Mouse (Mus musculus): ENCODE measurements around the gene Myo18b. TPM values are rescaled to one million over a fixed set of nuclear protein-coding genes. Genes with fewer than 3 reads are reported as not detected.
A peak's percentile ranks its signal among the peaks of the same experiment; 100 is the strongest.

The Myo18b gene
- polyA plus RNA-seq, 1 experiment from 2014 or later, result 1.1 TPM

DNA sequence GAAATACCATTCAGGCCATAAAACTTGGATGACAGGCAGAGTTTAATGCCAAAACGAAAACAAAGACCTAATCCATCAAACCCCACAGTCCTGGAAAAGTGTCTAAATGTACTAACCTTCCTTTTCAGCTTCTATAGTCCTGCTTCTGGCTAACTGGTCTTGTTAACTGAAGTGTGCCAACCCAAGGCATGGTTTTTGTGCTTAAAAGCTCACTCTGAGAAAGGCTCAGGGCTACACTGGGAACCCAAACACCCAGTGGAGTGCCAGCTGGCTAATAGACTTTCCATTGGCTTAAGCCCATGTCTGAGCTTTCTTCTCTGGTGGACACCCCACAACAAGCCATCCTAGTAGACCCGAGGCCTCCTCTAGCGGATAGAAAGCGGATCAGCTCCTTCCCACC is 244.1 kb downstream of the Myo18b start:
- peaks cover 22% of the 10 kb centered on the region for H3K4me1 ChIP-seq (replicated peaks)
- H3K9ac ChIP-seq, result no peak overlapping the region
- no peaks in the 10 kb centered on the region for H3K36me3 ChIP-seq
- 83% methylated on average over 4 of the region's 4 CpGs for WGBS
- H3K27me3 ChIP-seq, result peaks cover 9% of the 10 kb centered on the region; the same call in 1 of the 2 replicates
- no peak overlapping the region for H3K4me3 ChIP-seq
- H3K4me2 ChIP-seq, result no peak overlapping the region
- no peaks in the 10 kb centered on the region for H3K9me3 ChIP-seq
- H3K27ac ChIP-seq, result no peak overlapping the region
- ATAC-seq (ENCODE audit: low FRiP score), result no peak

DNA sequence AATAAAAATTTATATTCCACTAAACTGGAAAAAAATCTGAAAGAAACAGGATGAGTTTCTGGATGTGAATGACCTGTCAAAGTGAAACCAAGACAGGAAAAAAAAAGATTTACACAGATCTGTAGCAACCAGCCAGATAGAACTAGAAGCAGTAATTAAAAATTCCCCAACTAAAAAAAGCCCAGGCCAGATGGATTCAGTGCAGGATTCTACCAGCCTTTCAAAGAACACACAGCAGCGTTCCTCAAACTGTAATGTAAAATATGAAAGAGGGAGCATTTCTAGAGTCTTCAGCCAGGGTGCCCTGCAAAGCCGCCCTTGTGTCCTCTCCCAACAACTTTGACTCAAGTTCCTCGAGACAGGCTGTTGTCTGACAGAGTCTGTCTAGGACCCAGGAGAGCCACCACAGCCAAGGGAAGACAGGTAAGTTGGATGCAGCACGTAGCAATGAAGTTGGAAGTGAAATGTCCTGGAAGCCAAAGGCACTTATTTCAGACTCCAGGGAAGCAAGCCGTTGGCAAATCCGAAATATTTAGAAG is 246.9 kb downstream of the Myo18b start:
- H3K27me3 ChIP-seq, result no peaks in the 10 kb centered on the region
- no peaks in the 10 kb centered on the region for H3K9me3 ChIP-seq
- H3K27ac ChIP-seq, result no peak overlapping the region
- H3K4me3 ChIP-seq, result no peak overlapping the region
- WGBS, result 87% methylated on average over 6 of the region's 6 CpGs
- peaks cover 3% of the 10 kb centered on the region for H3K4me1 ChIP-seq (replicated peaks)
- H3K4me2 ChIP-seq, result no peak overlapping the region
- no peak overlapping the region for H3K9ac ChIP-seq
- ATAC-seq (ENCODE audit: low FRiP score), result no peak
- no peaks in the 10 kb centered on the region for H3K36me3 ChIP-seq

DNA sequence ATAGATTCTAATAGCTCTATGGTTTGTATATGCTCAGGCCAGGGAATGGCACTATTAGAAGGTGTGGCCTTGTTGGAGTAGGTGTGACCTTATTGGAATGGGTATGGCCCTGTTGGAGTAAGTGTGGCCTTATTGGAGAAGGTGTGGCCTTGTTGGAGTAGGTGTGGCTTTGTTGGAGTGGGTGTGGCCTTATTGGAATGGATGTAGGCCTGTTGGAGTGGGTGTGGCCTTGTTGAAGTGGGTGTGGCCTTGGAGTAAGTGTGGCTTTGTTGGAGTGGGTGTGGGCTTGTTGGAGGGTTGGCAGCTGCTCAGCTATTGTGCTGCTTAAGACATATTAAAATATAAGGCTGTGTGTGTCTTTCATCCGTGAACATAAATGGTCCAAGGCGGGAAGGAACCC is 249.3 kb downstream of the Myo18b start:
- H3K36me3 ChIP-seq, result no peaks in the 10 kb centered on the region
- H3K27ac ChIP-seq, result no peak overlapping the region
- peaks cover 11% of the 10 kb centered on the region for H3K4me1 ChIP-seq (replicated peaks)
- H3K4me2 ChIP-seq, result no peak overlapping the region
- 73% methylated on average over 2 of the region's 2 CpGs for whole genome bisulfite sequencing
- H3K9me3 ChIP-seq, result no peaks in the 10 kb centered on the region
- H3K4me3 ChIP-seq, result no peak overlapping the region
- peaks cover 6% of the 10 kb centered on the region; the same call in 1 of the 2 replicates for H3K27me3 ChIP-seq
- ATAC-seq (ENCODE audit: low FRiP score), result no peak
- H3K9ac ChIP-seq, result no peak overlapping the region

DNA sequence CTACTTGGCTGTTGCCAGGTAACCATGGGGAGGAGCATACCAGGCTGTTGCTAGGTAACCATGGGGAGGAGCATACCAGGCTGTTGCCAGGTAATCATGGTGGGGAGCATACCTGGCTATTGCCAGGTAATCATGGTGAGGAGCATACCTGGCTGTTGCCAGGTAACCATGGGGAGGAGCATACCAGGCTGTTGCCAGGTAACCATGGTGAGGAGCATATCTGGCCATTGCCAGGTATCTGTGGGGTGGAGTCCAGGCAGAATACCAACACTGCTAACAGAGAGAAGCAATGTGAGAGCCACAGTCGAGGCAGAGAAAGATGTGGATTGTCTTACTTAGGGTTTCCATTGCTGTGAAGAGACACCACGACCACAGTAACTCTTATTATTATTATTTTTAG is 250.6 kb downstream of the Myo18b start:
- WGBS, result 91% methylated on average over 2 of the region's 2 CpGs
- Histone ChIP-seq H3K4me1 (replicated peaks) (peaks cover 19% of the 10 kb centered on the region), H3K36me3 (no peaks in the 10 kb centered on the region), H3K9me3 (no peaks in the 10 kb centered on the region), H3K4me2 (no peak overlapping the region), H3K27ac (no peak overlapping the region), H3K27me3 (peaks cover 15% of the 10 kb centered on the region), H3K4me3 (no peak overlapping the region), H3K9ac (no peak overlapping the region)
- ATAC-seq (ENCODE audit: low FRiP score), result no peak

DNA sequence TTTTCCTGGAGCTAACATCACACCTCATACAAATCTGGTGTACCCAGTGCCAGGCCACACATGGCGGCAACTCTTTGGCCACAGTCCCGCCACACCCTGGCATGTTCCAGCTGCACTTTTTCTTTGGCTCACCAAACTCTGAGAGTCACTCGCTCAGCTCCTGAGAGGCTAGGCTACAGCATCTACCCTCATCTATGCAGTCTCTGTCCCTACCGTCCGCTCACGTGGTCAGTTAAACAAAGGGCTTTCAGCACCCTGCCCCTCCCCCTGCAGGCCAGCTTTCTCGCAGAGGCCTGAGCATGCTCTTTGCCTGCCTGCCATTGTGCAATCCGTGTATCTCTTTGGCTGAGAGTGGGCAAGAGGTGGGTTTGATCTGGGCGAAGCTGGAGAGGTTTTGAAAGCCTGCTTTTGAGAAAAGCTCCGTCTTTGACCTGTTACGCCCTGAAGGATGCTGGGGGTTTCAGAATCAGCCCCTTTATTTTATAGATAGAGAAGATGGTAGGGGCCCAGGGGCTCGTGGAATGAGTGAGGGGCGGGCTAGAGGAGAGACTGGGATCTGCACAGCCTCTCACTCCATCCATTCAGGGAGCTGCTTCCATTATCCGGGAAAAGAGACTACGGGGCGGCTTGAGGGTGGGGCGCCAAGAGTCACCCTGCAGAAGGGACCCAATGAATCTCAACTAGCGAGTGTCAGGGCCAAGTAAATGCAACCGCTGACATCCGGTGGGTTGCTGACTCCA is 252.5 kb downstream of the Myo18b start:
- Histone ChIP-seq H3K36me3 (no peaks in the 10 kb centered on the region), H3K4me2 (peak overlapping the region; percentile 29; the same call in 1 of the 2 replicates), H3K9ac (no peak overlapping the region), H3K27me3 (peaks cover 17% of the 10 kb centered on the region), H3K4me3 (no peak overlapping the region), H3K4me1 (replicated peaks) (peaks cover 20% of the 10 kb centered on the region), H3K27ac (peak overlapping the region; percentile 74), H3K9me3 (no peaks in the 10 kb centered on the region)
- 19% methylated on average over 20 of the region's 20 CpGs for WGBS
- ATAC-seq (ENCODE audit: low FRiP score), result peak; percentile 63; the same call in 1 of the 2 replicates

DNA sequence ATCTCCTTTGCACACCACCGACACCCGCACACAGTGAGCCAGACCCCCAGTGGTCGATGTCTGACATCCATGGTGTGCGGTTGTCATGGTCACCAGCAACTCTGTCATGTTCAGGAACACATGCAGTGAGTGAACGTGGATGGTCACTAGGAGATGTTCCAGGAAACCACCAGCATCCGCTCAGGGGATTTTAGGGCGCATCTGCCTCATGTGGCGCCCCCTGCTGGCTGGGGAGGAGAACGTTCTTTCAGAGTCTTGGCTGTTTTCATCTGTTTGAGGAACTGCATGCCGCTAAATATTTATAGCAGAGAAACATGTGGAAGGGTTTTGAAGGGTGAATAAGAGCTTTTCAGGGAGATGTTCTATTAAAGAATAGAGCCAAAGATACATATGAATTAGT is 253.4 kb downstream of the Myo18b start:
- no peak for ATAC-seq (ENCODE audit: low FRiP score)
- Histone ChIP-seq H3K36me3 (no peaks in the 10 kb centered on the region), H3K9ac (no peak overlapping the region), H3K4me3 (no peak overlapping the region), H3K27me3 (peaks cover 17% of the 10 kb centered on the region), H3K4me1 (replicated peaks) (peaks cover 25% of the 10 kb centered on the region), H3K27ac (no peak overlapping the region), H3K4me2 (no peak overlapping the region), H3K9me3 (no peaks in the 10 kb centered on the region)
- 61% methylated on average over 10 of the region's 10 CpGs for WGBS

DNA sequence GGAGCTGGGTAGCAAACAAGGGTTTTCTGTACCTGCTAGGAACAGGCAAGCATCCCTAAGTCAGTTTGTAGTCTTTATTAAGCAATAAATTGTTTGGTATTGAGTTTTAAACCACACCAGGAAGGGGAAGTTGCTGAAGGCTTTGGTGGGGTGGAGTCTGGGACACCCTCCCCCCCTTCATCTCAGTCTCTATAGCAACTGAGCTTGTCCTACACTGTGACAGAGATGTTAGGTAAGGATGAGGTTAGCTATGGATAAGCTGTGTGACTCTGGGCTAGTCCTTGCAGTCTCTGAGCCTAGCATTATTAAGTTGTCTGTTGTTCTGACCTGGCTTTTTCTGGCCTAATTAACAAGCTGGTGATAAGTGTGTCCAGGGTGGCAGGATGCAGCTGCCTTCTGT is 254.4 kb downstream of the Myo18b start:
- Histone ChIP-seq H3K9ac (no peak overlapping the region), H3K9me3 (no peaks in the 10 kb centered on the region), H3K4me2 (no peak overlapping the region), H3K36me3 (no peaks in the 10 kb centered on the region), H3K4me3 (no peak overlapping the region), H3K27me3 (peaks cover 17% of the 10 kb centered on the region), H3K27ac (no peak overlapping the region), H3K4me1 (replicated peaks) (peaks cover 25% of the 10 kb centered on the region)
- ATAC-seq (ENCODE audit: low FRiP score), result no peak

DNA sequence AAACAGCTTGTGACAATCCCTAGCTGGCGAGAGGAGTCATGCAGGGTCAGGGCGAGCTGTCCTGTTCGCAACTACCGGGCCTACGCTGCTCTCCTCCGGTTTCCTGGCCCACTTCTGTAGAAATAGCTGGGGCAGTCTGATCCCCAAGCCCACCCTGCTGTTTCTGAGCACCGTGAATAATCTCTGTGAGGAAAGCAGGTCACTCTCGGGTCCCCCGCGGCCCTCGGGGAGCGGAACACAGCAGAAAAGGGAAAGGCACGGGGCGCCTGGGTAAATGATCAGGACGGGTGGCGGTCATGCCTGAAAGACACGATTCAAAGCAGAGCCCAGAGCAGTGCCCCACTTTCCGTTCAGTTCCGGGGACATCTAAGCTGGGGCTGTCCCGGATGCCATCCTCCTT is 255.0 kb downstream of the Myo18b start:
- peaks cover 17% of the 10 kb centered on the region for H3K27me3 ChIP-seq
- H3K4me2 ChIP-seq, result 0 out of 2 replicates have a peak overlapping the region, but pooled peaks have one; percentile 6
- H3K36me3 ChIP-seq, result no peaks in the 10 kb centered on the region
- H3K4me1 ChIP-seq (replicated peaks), result peaks cover 25% of the 10 kb centered on the region
- no peaks in the 10 kb centered on the region for H3K9me3 ChIP-seq
- WGBS, result 6% methylated on average over 20 of the region's 20 CpGs
- H3K4me3 ChIP-seq, result no peak overlapping the region
- H3K9ac ChIP-seq, result no peak overlapping the region; the same call in 1 of the 2 replicates
- no peak overlapping the region for H3K27ac ChIP-seq
- peak; percentile 33; the same call in 1 of the 2 replicates for ATAC-seq (ENCODE audit: low FRiP score)

DNA sequence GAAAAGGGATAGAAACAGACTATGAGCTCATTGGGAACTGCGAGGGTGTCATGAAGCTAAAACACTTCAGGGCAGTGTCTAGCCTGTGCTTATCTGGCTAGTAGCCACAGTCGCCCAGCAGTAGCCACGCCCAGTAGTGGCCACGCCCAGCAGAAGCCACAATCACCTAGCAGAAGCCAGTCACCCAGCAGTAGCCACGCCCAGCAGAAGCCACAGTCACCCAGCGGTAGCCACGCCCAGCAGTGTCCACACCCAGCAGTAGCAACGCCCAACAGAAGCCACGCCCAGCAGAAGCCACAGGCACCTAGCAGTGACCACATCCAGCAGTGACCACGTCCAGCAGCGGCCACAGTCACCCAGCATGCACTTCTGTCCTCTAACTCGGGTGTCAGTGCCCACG is 255.5 kb downstream of the Myo18b start:
- Histone ChIP-seq H3K9me3 (no peaks in the 10 kb centered on the region), H3K27ac (no peak overlapping the region), H3K9ac (no peak overlapping the region), H3K4me3 (no peak overlapping the region), H3K27me3 (peaks cover 17% of the 10 kb centered on the region), H3K4me2 (0 out of 2 replicates have a peak overlapping the region, but pooled peaks have one; percentile 6), H3K36me3 (no peaks in the 10 kb centered on the region), H3K4me1 (replicated peaks) (peaks cover 25% of the 10 kb centered on the region)
- WGBS, result 26% methylated on average over 13 of the region's 13 CpGs
- ATAC-seq (ENCODE audit: low FRiP score), result peak; percentile 9; the same call in 1 of the 2 replicates

Other genes starting within 250 kb of the Myo18b start
- 15.8 and 16.8 TPM in 2 replicates for gene Grk3, start 119.4 kb upstream of the Myo18b start, polyA plus RNA-seq (2015; fragmentation: Nextera tagmentation; extraction: Ambion mirVana)
- gene Crybb2, start 173.8 kb upstream of the Myo18b start, polyA plus RNA-seq (2015; fragmentation: Nextera tagmentation; extraction: Ambion mirVana), result not detected in 2 replicates
- gene Crybb3, start 185.2 kb upstream of the Myo18b start, polyA plus RNA-seq (2015; fragmentation: Nextera tagmentation; extraction: Ambion mirVana), result 0.31 and 0.68 TPM in 2 replicates